Mouse (Mus musculus): ENCODE data around the gene Wnt5b. TPM values are rescaled to one million over a fixed set of nuclear protein-coding genes. Genes with fewer than 3 reads are reported as not detected.

Gene Wnt5b
- total RNA-seq (2015; ENCODE audit: low replicate concordance), result not detected in 2 replicates
- total RNA-seq (2017; ENCODE audit: low replicate concordance), result not detected in 2 replicates

DNA sequence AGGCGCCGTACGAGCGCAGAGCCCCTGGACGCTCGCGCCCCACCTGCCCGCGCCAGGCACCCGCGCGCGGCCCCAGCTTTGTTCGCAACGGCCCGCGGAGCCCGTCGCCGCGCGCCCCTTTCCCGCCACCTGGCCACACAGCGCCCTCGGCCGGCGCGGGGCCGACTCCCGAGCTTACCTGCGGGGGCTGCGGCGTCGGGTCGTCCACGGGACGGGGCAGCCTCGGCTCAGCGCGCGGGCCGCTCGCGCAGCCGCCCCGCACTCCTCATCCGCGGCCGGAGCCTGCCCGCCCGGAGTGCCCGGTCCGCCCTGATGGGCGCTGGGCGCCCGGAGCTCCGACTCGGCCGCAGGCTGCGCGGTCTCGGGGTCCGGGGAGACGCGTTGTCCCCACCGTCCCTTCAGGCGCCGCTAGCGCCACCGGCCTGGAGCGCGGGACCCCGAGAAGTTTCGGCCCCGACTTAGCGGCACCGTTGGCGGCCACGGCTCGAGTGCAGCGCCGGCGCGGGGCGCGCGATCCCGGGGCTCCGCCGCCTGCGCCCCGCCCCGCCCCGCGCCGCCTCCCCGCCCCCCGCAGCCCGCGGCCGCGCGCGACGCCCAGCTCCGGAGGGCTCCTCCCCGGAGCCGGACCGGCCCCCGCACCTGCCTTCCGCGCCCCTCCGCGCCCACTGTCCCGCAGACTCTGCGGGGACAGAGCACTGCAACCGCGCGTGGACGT lies at the start of gene Wnt5b:
TSS of gene Wnt5b (minus strand) at position 545 of the 715 bp plus-strand sequence.
- no peak for ATAC-seq (replicated peaks; ENCODE audit: low FRiP score, poor library complexity, severe bottlenecking)

DNA sequence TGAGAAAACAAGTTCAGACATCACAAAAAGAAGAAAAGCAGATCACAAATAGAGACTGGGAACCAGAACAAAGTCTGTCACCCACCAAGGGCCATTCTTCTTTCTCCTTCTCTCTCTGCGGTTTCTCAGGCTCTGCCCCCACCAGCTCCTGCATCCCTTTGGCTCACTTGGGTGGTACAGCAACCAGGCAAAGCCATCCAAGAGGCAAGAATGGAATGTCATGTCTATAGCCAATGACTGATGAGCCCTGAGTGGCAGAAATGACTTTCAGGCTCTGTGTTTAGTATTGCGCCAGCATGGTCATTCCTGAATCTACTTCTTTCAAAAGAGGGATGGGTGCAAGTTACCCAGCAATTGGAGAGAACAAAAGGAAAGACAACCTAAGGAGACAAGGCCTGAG lies 46.7 kb upstream of the Wnt5b start:
- ATAC-seq (replicated peaks; ENCODE audit: low FRiP score, poor library complexity, severe bottlenecking), result no peak

DNA sequence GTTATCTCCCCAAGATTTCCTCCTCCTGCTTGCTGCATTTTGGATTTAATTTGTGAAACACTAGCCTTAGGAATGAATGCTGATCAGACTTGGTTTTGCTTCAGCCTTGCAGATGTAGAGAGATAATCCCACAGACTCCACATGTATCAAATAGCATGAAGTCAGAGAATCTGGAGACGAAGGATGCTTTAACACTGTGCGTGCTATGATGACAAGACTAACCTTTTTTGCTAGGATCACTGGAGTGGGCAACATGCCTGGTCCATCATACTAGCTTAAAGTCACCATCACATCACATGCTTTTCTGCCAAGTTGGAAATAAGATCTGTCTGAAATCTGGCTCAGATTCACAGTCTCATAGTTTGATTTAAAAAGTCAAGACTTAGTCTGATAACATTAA lies 43.8 kb upstream of the Wnt5b start:
- ATAC-seq (replicated peaks; ENCODE audit: low FRiP score, poor library complexity, severe bottlenecking), result no peak

DNA sequence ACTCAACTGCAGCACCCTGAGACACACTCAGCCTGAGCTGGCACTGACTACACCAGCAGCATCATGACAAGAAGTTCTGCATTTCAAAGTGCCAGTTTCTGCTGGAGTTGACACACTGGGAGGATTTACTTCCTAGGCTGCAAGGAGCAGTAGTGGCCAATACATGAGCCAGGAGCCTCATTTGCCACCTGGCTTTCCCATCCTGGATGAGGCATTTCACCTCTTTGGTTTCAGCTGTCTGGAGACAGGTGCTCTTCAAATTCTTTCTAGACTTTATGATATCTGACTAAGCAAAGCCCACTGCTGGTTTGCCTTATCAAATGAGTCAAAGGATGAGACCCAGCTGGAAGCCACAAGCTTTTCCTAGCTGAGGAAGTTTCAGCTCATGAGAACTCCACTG lies 43.3 kb upstream of the Wnt5b start:
- no peak for ATAC-seq (replicated peaks; ENCODE audit: low FRiP score, poor library complexity, severe bottlenecking)

DNA sequence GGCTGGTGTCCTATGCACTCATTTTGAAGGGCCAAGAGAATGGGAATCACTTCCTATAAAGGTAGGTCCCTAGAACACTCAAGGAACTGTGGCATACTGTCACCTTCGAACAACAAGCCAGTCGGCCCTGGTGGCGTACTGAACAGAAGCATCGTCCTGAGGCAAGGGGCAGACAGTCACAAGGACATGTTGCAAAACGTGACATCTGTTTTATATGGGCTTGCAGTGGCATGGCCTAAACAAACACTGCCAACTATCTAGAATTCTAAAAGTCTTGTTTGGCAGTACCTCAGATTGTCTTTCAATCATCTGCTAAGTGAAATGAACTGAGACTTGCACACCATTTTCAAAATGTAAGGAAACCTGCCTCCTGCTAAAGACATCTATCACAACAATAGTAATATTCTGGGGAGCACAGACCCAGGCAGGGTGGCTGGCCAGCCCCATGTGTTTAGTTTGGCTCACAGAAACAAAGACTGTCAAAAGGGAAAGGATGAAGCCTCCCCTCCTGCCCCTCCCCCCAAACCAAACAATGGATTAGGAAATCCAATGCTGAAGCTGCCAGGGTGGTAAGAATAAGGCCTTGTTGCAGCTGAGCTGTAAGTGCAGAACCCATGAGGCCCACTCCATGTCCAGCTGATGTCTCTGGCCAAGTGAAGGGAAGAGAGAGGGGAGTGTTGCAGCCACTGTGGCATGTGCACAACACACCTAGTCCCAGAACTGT lies 41.7 kb upstream of the Wnt5b start:
- no peak for ATAC-seq (replicated peaks; ENCODE audit: low FRiP score, poor library complexity, severe bottlenecking)

DNA sequence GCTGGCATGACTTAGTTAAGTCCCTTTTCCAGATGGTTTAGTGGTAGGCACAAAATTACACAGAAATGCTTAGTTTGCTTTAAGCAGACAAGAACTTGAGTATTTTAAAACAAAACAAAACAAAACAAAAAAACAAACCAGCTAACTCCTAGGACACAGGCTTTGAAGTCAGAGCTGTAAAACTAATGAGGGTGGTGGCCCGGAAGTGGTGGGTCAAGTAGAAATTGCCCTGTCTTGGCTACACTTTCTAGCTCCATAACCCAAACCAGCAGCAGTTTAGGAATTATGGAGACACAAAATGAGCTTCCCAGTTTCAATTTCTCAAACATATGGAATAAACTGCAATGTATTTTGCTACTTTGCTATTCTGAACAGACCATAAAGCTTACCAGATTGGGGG lies 39.9 kb upstream of the Wnt5b start:
- ATAC-seq (replicated peaks; ENCODE audit: low FRiP score, poor library complexity, severe bottlenecking), result no peak

DNA sequence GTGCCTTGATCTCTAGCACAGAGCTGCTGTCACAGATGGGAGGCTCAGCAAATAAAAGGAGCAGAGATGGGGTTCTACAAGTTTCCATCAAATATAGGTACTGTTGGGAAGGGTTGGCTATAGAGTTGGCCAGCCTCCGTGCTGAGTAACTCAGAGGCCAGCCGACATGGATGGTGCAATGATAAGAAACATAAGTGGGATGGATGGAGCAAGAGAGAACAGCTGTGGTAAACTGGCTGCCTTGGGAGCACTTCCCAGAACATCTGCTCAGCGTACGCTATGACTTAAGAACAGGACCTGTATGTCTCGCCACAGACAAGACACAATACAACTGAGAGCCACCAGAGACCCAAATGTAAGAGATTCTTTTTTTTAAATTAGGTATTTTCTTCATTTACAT lies 39.0 kb upstream of the Wnt5b start:
- no peak for ATAC-seq (replicated peaks; ENCODE audit: low FRiP score, poor library complexity, severe bottlenecking)

DNA sequence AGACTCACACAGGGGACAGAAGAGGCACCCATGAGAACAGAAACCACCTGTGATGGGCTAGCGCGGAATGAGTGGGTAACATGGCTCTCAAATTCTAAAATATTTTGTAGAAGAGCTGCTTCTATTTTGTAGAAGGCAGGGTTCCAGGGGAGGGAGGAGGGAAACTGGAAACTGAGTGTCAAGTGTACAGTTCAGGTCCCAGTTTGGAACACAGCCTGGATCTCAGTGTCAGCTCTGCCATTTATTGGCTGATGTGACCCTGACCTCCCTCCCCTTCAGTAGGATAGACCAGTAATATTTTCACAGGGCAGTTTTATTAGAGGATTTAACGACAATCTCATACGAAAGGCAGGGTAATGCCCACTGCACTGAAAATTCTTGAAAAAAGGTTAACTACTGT lies 32.6 kb upstream of the Wnt5b start:
- no peak for ATAC-seq (replicated peaks; ENCODE audit: low FRiP score, poor library complexity, severe bottlenecking)

DNA sequence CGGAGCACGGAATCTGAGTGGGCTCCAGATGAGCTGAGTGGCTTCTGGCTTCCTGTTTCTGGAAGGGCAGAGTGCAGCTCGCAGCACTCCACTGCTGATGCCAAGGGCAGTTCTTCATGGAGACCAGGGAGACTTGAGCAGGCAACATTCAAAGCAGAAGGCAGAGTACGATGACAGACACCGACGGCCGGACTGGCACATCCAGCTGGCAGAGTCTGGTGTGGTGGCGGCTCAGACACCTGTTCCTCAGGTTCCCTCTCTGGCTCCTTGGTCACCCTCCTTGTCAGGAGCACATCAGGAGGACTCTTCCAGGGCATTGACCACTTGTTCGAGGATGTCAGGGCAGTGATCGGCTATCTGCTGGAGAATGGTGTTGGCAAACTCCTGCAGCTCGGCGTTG lies 31.2 kb upstream of the Wnt5b start:
- ATAC-seq (replicated peaks; ENCODE audit: low FRiP score, poor library complexity, severe bottlenecking), result no peak

DNA sequence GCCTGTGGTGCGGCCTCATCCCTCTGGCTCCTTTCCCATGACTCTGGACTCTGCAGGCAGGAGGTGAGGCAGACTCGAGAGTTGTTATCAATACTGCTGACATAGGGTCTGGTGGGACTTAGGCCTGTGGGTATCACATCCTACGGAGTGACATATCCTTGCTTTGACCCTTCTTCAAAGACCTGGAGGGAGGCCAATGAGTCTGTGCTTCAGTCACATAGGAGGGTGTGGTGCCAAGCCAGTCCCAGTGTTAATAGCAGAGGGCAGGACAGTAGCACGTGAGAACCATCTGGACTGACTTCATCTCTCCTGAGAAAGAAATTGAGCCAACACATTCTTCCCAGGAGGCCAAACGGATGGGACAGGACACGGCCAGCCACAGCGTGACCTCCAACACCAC lies 28.1 kb upstream of the Wnt5b start:
- no peak for ATAC-seq (replicated peaks; ENCODE audit: low FRiP score, poor library complexity, severe bottlenecking)

DNA sequence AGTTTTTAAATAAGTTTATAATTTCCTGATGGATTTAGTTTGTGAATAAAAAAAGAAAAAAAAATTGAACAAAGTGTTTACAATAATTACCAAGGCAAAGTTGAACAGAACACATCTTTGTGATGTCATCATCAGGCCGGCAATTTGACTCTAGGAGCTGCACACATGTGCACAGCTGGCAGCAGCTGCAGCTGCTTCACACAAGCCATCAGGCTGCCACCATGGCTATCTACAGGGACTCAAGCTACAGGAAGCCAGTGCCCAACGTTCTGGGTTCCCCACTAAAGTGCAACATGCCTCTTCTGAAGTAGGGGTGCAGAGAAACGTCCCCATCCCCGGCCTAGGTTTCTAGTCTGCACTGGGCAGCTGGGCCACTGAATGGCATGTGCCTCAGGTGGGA lies 26.6 kb upstream of the Wnt5b start:
- no peak for ATAC-seq (replicated peaks; ENCODE audit: low FRiP score, poor library complexity, severe bottlenecking)

DNA sequence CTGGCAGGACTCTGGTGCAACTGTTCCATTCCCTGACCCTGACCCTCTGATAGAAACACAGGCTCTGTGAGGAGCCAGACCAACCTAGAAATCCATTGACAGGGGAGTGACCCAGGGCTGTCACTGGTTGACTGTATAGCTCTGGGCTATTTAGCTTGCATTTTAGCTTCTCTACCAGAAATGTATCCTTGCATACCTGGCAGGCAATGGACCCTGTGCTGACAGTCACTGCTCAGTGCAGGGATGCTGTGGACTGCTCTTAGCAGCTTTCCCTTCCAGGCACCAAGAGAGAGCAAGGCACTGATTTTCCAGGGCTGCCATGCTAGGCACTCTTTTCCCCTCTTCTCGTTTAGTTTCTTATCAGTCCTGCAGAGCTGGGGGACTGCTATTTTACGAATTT lies 24.2 kb upstream of the Wnt5b start:
- no peak for ATAC-seq (replicated peaks; ENCODE audit: low FRiP score, poor library complexity, severe bottlenecking)

DNA sequence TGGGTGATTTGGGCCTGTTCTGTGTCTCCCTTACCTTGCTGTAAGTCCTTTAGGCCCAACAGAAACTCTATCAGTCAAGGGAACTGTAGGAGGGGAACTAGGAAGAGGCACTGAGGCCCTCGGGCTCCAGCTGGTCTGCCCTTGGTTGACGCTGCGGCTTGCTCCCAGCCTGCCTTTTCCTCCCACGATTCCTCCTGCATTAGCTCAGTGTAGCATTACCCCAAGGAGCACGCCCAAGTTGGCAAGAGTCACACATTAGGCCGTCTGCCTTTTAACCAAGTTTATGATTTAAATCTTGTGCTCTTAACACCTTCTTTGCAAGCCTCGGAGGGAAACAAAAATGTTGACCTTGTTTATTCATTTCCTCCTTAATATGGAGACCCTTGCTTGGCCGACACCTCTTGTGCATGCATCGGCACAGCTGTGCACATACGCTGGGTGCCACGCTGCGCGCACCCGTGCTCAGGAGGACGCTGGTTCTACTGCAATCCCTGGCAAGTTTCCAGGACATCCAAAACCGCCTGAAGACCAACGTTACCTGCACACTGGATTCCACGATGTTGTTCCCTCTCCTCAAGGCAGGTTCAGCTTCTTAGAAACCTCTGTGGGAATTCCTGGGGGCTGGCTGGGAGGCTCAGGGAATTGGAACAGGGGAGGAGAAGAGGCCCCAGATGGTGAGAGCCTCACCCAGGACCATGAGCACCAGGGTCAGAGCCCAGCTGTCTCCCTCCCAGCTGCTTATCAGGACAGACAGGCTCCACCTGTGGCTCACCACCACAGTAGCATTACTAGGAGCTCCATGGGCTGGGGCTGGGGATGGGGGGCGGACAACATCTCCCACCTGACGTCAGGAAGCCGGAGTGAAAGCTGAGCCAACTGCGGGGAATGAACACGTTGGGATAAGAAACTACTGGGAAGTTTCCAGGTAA lies 21.6 kb upstream of the Wnt5b start:
- no peak for ATAC-seq (replicated peaks; ENCODE audit: low FRiP score, poor library complexity, severe bottlenecking)

DNA sequence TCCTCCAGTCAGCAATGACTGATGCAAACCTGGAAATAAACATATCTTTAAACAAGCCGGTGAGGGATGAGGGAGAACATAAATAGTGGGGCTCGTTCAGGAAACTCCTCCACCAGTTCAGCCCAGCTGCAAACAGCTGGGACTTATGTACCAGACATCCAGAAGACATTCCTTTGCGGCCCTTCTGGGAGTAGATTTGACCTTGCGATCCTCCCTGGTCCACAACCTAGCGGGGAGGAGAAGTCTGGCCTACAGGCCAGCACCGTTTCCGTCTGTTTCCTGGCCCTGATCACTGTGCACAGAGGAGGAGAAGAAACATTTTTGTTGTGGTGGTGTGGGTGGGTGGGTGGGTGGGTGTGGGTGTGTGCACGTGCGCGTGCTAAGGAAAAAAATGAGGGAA lies 18.4 kb upstream of the Wnt5b start:
- no peak for ATAC-seq (replicated peaks; ENCODE audit: low FRiP score, poor library complexity, severe bottlenecking)

DNA sequence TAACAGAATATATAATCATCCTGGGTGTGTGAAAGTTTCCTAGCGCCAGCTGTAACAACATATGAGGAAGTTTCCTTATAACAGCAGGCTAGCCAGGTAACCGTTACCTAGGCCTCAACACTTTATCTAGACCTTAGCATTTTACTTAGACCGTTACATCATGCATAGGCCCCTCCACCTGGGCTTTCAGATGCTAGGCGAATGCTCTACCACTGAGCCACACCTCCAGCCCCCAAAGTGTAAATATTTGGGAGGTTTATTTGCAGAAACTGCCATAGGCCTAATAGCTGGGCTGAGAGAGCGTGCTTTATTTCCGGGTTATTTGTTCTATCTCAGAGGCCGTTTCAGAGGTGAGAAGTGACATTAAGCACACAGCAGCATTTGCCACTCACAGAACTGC lies 14.7 kb upstream of the Wnt5b start:
- no peak for ATAC-seq (replicated peaks; ENCODE audit: low FRiP score, poor library complexity, severe bottlenecking)

DNA sequence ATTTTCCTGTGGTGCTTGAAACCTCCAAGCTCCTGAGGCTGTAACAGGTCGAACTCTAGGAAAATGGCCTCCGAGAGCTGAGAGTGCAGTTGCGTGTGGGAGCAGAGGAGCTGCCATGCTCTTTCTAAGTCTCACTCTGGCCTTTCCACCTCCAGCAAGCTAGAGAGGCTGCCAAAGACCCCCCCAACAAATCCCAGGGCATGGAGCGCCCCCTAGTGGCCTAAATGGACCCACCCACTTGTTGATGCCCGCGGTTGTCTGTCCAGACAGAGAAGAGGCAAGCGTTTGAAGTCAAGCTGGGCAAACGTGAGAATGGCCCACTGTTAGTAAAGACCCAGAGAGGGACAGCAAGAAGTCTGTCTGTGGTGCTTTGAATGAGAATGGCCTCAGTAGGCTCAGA lies 10.3 kb upstream of the Wnt5b start:
- ATAC-seq (replicated peaks; ENCODE audit: low FRiP score, poor library complexity, severe bottlenecking), result no peak

DNA sequence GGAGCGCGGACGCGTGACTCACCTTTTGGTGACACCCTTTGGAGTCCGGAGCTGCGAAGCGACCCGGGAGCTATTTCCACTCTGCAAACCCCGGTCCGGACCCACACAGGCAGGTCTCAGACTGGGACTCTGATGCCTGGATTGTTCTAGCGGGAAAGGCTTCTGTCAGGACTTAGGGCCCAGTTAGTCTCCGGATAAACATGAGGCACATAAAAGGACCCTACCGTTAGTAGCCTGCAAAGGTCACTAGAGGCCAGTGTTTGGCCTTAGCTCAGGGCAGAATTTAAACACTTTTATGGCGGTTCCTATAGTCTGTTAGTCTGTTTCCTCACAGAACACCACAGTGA lies 344 bp upstream of the Wnt5b start:
- no peak for ATAC-seq (replicated peaks; ENCODE audit: low FRiP score, poor library complexity, severe bottlenecking)

DNA sequence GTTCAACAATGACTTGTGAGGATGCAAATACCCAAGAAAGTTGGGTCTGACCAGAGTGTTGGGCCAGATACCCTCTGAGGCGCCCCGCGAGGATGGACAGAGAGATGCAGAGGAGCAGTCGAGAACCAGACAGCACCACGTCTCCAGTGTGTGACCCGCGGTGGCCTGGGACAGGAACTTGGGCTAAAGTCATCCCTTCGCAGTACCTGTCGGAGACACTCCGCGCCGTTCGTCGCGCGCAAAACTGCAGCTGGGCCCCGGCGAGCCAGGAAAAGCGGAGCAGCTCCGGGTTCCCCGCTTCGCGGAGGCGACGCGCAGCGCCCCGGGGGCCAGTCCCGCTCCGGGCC lies 718 bp downstream of the Wnt5b start:
- ATAC-seq (replicated peaks; ENCODE audit: low FRiP score, poor library complexity, severe bottlenecking), result no peak

DNA sequence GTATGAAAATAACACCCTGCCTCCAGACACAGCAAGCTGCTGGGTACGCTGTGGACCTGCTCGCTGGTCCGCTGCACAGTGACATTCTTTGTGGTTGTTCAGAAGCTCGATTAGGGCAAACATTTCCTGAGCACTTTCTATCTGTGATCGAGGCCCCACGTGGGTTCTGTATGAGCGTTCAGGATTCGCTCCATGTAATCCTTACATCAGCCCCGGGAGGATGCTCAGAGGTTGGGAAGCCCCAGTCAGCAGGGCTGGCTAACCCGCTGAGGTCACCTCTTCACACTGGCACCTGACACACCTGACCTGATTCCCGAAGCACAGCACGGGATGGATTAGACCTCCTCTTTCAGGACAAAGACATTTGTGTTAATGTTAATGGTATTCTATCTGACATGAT lies 8.3 kb downstream of the Wnt5b start:
- no peak for ATAC-seq (replicated peaks; ENCODE audit: low FRiP score, poor library complexity, severe bottlenecking)

DNA sequence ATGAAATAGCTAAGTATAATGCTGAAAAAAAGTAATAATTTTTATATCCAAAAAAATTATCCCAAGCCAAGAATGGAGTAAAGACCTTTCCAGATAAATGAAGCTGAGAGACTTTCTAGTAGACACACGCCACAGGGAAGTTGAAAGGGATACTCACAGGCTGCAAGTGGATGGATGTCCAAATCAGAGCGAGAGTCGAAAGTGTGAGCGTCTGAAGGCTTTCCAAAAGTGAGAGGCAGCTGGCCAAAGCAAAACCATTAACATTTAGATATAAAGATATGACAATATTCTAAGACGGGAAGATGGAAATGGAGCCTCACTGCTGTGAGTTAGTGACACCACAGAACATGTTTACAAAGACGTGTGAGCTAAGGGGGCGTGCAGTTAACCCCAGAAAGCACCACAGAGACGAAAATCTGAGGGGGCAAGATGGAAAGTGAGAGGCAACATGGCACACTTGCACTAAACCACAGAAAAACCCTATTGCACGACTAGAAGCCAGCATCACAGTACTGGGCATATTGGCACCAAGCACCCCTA lies 10.9 kb downstream of the Wnt5b start:
- no peak for ATAC-seq (replicated peaks; ENCODE audit: low FRiP score, poor library complexity, severe bottlenecking)

DNA sequence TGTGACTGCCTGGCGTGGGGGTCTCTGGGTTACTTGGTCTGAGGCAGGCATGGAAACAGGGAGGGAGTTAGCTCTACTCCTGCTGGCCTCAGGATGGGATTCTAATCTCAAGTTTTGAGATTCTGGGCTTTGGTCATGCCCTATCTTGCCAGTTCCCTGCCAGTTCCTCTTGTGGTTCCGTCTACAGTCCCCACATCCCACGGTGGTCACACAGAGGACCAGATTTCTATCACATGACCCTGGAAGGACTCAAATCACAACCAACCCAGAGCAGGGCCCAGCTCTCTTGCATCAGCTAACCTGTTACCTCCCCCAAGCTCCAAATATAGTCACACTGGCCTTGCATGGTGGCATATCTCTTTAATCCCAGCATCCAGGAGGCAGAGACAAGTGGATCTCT lies 14.5 kb downstream of the Wnt5b start:
- ATAC-seq (replicated peaks; ENCODE audit: low FRiP score, poor library complexity, severe bottlenecking), result no peak
